Mouse (Mus musculus) heart, adult 2 months (tissue): ENCODE data around the gene Abcg2. TPM values are rescaled to one million over a fixed set of nuclear protein-coding genes. Genes with fewer than 3 reads are reported as not detected.

Source experiments
- DNase-seq, 2 experiments: peaks; one replicate each; pipeline ENCODE4 v3.0.0; 2021
- H3K27ac ChIP-seq: fragments of 200-600 bp; 2 replicates; pipeline ENCODE4 v1.8.1; 2022
- H3K27me3 ChIP-seq: fragments of 200-500 bp; 2 replicates; pipeline ENCODE4 v1.6.1; 2012; ENCODE audit warnings: mild to moderate bottlenecking, low read length, inconsistent platforms, mixed read lengths; ENCODE audit not compliant: control insufficient read depth, insufficient read depth
- H3K36me3 ChIP-seq: fragments of 200-500 bp; 2 replicates; pipeline ENCODE4 v1.6.1; 2012; ENCODE audit warnings: low read length, inconsistent platforms; ENCODE audit not compliant: control insufficient read depth, insufficient read depth
- H3K4me1 ChIP-seq: fragments of 200-500 bp; 2 replicates; pipeline ENCODE4 v1.6.1; 2011; ENCODE audit warnings: low read length; ENCODE audit not compliant: control insufficient read depth, insufficient read depth
- H3K4me3 ChIP-seq: fragments of 200-600 bp; 2 replicates; pipeline ENCODE4 v1.8.1; 2022
- H3K79me2 ChIP-seq: fragments of 200-500 bp; replicated peaks from 2 replicates; pipeline ENCODE4 v1.6.1; 2012; ENCODE audit warnings: mild to moderate bottlenecking, inconsistent platforms, low read length, moderate library complexity, mixed read lengths; ENCODE audit not compliant: control insufficient read depth, insufficient read depth
- H3K9ac ChIP-seq: fragments of 200-500 bp; 2 replicates; pipeline ENCODE4 v1.6.1; 2012; ENCODE audit warnings: low read depth, mild to moderate bottlenecking, control low read depth, inconsistent platforms, low read length, mixed read lengths
- CTCF ChIP-seq: fragments of 200-600 bp; IDR thresholded peaks from 2 replicates; pipeline ENCODE4 v1.8.1; 2022; ENCODE audit warnings: antibody characterized with exemption, mild to moderate bottlenecking, moderate library complexity
- EP300 ChIP-seq: fragments of 200-500 bp; IDR thresholded peaks from 2 replicates; pipeline ENCODE4 v1.6.1; 2011; ENCODE audit warnings: low read depth, low read length, control low read depth; ENCODE audit not compliant: insufficient read depth
- POLR2A ChIP-seq: fragments of 200-500 bp; IDR thresholded peaks from 2 replicates; pipeline ENCODE4 v1.6.1; 2011; ENCODE audit warnings: mild to moderate bottlenecking, low read depth, low read length, control low read depth; ENCODE audit not compliant: insufficient read depth
- WGBS: fragments of 180-500 bp; shearing (Covaris S2); methylation state at CpG from one replicate; pipeline ENCODE4 v1.1.7; 2018; 5-methylcytosine and 5-hydroxymethylcytosine counted together
- intact Hi-C: fragments of 180-260 bp; cut with DNase I; formaldehyde crosslinking; loops from one replicate; pipeline ENCODE4 v1.15.1; 2025
- polyA plus RNA-seq: library from polyadenylated mRNA; depleted of rRNA; stranded (reverse); fragments of >200 nt; gene quantifications from 2 replicates; pipeline ENCODE4 v1.2.3, GENCODE M21; 2012
- total RNA-seq, 2 experiments: library from RNA; stranded (reverse); gene quantifications; 2 replicates each; pipeline ENCODE4 v1.2.3; 2021

Abcg2 gene
- total and polyA plus RNA-seq, 3 experiments = 12.8 to 30.7 (median 27.4) TPM

GRCm38 (mm10) chr6:58644586-58644985, 60.3 kb downstream of the Abcg2 start:
- H3K36me3 ChIP-seq = peaks cover 29% of the 10 kb centered on the region
- peaks cover 11% of the 10 kb centered on the region for H3K4me1 ChIP-seq
- WGBS = 46% methylated on average over 2 of the region's 2 CpGs
- intact Hi-C loops = no loop called here
- H3K4me3 ChIP-seq = no peak overlapping the region
- TF ChIP-seq CTCF (no peak), POLR2A (no peak), EP300 (no peak)
- no peak for DNase-seq
- peak overlapping the region; percentile 17; the same call in 1 of the 2 replicates for H3K27ac ChIP-seq
- no peaks in the 10 kb centered on the region for H3K79me2 ChIP-seq
- no peak overlapping the region for H3K9ac ChIP-seq
- H3K27me3 ChIP-seq = no peaks in the 10 kb centered on the region

- H3K9ac ChIP-seq = no peak overlapping the region
- 23% methylated on average over 3 of the region's 3 CpGs for WGBS
These were observed 63.9 kb downstream of the Abcg2 start for GRCm38 (mm10) chr6:58648100-58648749.

GRCm38 (mm10) chr6:58650136-58650535, 65.8 kb downstream of the Abcg2 start:
- 39% methylated on average over 3 of the region's 3 CpGs for WGBS
- no peak for TF ChIP-seq EP300
- TF ChIP-seq CTCF = no peak
- no peak for TF ChIP-seq POLR2A

More at GRCm38 (mm10) chr6:58648100-58648749, 63.9 kb downstream of the Abcg2 start:
- TF ChIP-seq EP300 = no peak
- TF ChIP-seq CTCF = no peak
- no peak for TF ChIP-seq POLR2A
- H3K4me3 ChIP-seq = no peak overlapping the region
- no peak for DNase-seq
- H3K36me3 ChIP-seq = peaks cover 39% of the 10 kb centered on the region
- no peaks in the 10 kb centered on the region for H3K27me3 ChIP-seq
- H3K79me2 ChIP-seq = no peaks in the 10 kb centered on the region
- peak overlapping the region; percentile 67 for H3K27ac ChIP-seq
- intact Hi-C loops = loop anchor here (2.0 kb wide), 1 partner anchor 41 kb away; no protein-coding TSS in a partner anchor
- peaks cover 12% of the 10 kb centered on the region for H3K4me1 ChIP-seq

GRCm38 (mm10) chr6:58651038-58651437, 66.7 kb downstream of the Abcg2 start:
- no peaks in the 10 kb centered on the region for H3K79me2 ChIP-seq
- H3K27me3 ChIP-seq = no peaks in the 10 kb centered on the region
- H3K4me1 ChIP-seq = peaks cover 8% of the 10 kb centered on the region
- no peak for DNase-seq
- peaks cover 28% of the 10 kb centered on the region for H3K36me3 ChIP-seq
- WGBS = 13% methylated on average over 1 of the region's 1 CpGs
- intact Hi-C loops = no loop called here
- H3K9ac ChIP-seq = no peak overlapping the region
- no peak overlapping the region; the same call in 1 of the 2 replicates for H3K27ac ChIP-seq
- TF ChIP-seq CTCF (no peak), POLR2A (no peak)
- no peak overlapping the region for H3K4me3 ChIP-seq

More at GRCm38 (mm10) chr6:58650136-58650535, 65.8 kb downstream of the Abcg2 start:
- no peaks in the 10 kb centered on the region for H3K27me3 ChIP-seq
- no peaks in the 10 kb centered on the region for H3K79me2 ChIP-seq
- H3K27ac ChIP-seq = peak overlapping the region; percentile 70
- H3K9ac ChIP-seq = no peak overlapping the region
- DNase-seq = no peak
- peaks cover 34% of the 10 kb centered on the region for H3K36me3 ChIP-seq
- peaks cover 10% of the 10 kb centered on the region for H3K4me1 ChIP-seq
- intact Hi-C loops = no loop called here
- H3K4me3 ChIP-seq = peak overlapping the region; percentile 10; the same call in 1 of the 2 replicates

- Histone ChIP-seq H3K4me1 (no peaks in the 10 kb centered on the region), H3K79me2 (no peaks in the 10 kb centered on the region; the same call in 1 of the 2 replicates), H3K27me3 (no peaks in the 10 kb centered on the region), H3K9ac (no peak overlapping the region), H3K27ac (no peak overlapping the region), H3K36me3 (no peaks in the 10 kb centered on the region; the same call in 1 of the 2 replicates), H3K4me3 (no peak overlapping the region)
- DNase-seq = no peak
- intact Hi-C loops = no loop called here
- WGBS = 78% methylated on average over 3 of the region's 3 CpGs
- TF ChIP-seq EP300 (no peak), CTCF (no peak)
These were observed 76.7 kb downstream of the Abcg2 start for GRCm38 (mm10) chr6:58660951-58661575.

GRCm38 (mm10) chr6:58677802-58678201, 93.5 kb downstream of the Abcg2 start:
- Histone ChIP-seq H3K27ac (no peak overlapping the region), H3K36me3 (no peaks in the 10 kb centered on the region), H3K4me1 (no peaks in the 10 kb centered on the region), H3K9ac (no peak overlapping the region), H3K79me2 (no peaks in the 10 kb centered on the region), H3K4me3 (no peak overlapping the region), H3K27me3 (no peaks in the 10 kb centered on the region)
- intact Hi-C loops = no loop called here
- WGBS = 85% methylated on average over 1 of the region's 1 CpGs
- TF ChIP-seq EP300 (no peak), POLR2A (no peak), CTCF (no peak)
- no peak for DNase-seq
